Mouse (Mus musculus) bone marrow, adult 2 months (tissue): ENCODE measurements at regions not wholly inside any gene's neighbourhood (a gene's known extent, or its start where the extent isn't known, plus 50 kb on each side); places are given as distances from the start of the nearest gene placed in this dataset.

ENCODE experiments used
- CTCF ChIP-seq: fragments of 200-500 bp; IDR thresholded peaks from 2 replicates; pipeline ENCODE4 v1.5.1; 2011; ENCODE audit warnings: low read length, control low read depth; ENCODE audit not compliant: control insufficient read depth, insufficient read depth
- POLR2A ChIP-seq: fragments of 200-500 bp; IDR thresholded peaks from 2 replicates; pipeline ENCODE4 v1.6.1; 2011; ENCODE audit warnings: low read depth, mild to moderate bottlenecking, control low read depth, low read length, borderline replicate concordance; ENCODE audit not compliant: control insufficient read depth

DNA sequence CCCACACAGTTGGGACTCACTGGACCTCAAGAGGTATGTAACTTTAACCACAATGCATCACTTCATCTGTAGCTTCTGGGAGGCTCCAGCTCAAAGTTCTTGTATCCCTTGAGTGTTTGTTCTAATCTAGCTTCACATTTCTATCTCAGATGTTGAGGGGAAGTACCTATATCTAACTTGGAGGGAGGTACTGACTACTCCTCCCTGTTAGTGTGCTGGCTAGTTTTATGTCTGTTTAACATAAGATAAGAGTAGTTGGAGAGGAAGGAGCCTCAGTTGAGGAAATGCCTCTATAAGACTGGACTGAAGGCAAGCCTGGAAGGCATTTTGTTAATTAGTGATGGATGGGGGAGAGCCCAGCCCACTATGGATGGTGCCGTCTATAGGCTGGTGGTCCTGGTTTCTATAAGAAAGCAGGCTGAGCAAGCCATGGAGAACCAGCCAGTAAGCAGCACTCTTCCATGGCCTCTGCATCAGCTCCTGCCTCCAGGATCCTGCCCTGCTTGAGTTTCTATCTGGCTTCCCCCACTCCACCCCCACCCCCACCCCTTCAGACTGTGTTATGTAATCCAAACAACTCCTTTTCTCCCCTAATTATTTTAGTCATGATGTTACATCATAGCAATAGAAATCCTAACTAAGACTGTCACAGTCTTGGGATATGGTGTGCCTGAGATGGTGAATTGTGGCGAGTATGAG, 135.7 kb upstream of the 4930535I16Rik start:
- TF ChIP-seq POLR2A (no peak), CTCF (no peak)
